Mouse (Mus musculus) spleen, postnatal 14 days (tissue): ENCODE data around the gene Fzd10.

Experiments used
- DNase-seq, 2 experiments: peaks; one replicate each; pipeline ENCODE4 v3.0.0; 2021 to 2022; ENCODE audit warnings: low spot score in 2 of 2

The Fzd10 gene

GRCm38 (mm10) chr5:128601036-128602019 lies 684 bp downstream of the Fzd10 start:
- no peak for DNase-seq

GRCm38 (mm10) chr5:128603693-128604092 lies 3.0 kb downstream of the Fzd10 start:
- no peak for DNase-seq

DNA sequence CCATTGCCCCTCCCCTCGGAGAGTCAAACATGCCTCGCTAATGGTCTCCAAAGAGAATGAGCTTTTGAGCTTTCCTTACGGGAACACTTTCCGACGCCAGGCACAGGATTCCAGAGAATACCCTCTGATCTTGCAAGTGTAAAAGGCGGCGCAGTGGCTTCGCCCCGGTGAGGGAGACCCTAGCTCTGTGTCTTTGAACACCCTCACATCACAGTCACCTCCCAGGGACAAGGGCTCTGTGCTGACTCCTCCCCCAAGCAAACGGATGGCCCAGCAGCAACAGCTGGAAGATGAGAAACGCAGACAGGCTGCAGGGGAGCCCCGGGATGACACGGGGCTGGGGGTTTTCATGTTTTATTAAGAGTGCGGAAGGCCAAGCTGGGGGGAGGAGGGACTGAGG lies 6.0 kb downstream of the Fzd10 start:
- no peak for DNase-seq

DNA sequence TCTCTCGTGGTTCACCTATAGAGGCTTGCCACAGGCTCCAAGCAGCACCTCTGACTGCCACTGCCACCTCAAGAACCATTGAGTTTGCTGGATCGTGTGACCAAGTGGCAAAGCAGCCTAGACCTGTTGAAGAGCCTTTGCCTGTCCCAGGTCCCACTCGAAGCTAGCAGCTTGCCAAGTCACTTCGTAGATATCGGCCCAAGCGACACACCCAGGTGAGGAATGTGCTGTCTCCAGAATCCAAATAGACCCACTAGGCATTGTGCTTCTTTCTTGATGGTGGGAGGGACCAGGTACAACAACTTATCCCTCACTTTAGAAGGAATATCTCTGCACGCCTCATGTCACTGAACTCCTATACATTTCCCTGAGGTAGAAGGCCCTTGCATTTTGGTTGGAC lies 8.4 kb downstream of the Fzd10 start:
- DNase-seq: no peak

DNA sequence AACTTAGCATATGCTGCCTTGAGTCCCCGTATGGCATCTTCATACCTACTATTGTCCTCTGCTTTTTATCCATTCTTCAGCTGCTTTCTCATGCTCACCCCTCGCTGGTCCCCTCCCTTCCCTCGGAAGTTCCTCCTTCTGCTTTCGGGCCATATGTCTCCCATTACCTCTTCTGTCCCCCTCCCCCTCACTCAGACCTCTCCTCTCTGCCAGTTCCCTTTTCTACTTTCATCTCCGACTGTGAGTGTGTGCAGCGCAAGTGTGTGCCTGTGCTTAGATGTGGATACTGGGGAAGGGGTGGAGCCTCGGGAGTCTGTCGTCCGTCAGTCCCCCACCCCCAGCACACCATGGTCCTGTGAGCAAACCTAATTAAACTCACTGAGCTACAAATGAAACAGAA lies 17.0 kb downstream of the Fzd10 start:
- no peak for DNase-seq

DNA sequence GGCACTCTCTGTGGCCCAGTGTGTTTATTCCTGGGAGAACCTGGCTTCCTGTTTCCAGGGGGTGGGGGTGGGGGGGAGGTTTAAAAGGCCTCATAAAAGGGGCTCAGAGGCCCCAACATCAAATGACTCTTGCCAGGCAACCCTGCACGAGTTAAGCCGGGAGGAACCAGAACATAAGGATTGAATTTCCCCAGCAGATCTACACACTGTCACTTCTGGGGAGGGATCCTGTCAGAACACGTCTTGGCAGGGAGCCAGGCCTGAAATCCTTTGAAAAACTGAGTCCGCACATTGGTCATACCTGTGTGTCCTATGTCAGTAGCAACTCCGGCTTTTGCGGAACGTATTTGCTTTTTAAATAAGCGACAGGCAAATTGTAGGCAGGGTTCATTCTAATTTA lies 19.3 kb downstream of the Fzd10 start:
- no peak for DNase-seq

GRCm38 (mm10) chr5:128620408-128620807 lies 19.8 kb downstream of the Fzd10 start:
- no peak for DNase-seq

GRCm38 (mm10) chr5:128627763-128628162 lies 27.1 kb downstream of the Fzd10 start:
- no peak for DNase-seq

DNA sequence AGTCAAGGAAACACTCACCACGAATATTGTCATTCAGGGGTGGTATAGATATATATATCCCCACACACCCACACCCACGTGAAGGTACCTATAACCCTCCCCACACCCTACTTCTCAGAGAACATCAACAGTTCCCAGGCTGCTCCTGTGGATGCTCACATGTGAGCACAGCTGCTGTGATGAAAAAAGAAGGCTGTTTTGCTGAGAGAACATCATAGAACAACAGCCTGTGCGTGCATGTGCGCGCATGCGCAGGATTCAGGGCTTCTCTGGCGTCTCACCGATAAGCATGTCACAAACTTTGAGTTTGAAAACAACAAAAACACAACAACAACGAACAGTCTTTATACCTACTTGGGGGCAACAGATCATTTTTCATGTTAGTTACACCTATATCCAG lies 36.0 kb downstream of the Fzd10 start:
- DNase-seq: no peak

GRCm38 (mm10) chr5:128637071-128638015 lies 36.7 kb downstream of the Fzd10 start:
- no peak for DNase-seq

DNA sequence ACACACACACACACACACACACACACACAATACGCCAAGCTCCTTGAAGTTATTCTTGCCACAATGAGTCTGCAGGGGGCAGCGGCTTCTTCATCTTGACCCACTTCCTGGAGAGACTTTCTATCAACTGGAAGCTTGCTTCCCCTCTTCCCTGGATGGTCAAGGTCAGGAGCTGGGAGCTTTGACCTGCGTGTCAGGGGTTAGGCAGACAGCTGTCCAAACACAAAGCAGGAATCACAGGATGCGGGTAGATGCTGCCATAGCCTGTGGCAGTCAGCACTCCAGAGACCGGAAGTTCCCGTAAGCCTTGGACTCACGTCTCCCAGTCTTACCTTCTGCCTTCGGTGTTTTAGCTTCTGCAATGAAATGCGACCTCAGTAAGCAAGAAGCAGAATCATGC lies 38.1 kb downstream of the Fzd10 start:
- no peak for DNase-seq

DNA sequence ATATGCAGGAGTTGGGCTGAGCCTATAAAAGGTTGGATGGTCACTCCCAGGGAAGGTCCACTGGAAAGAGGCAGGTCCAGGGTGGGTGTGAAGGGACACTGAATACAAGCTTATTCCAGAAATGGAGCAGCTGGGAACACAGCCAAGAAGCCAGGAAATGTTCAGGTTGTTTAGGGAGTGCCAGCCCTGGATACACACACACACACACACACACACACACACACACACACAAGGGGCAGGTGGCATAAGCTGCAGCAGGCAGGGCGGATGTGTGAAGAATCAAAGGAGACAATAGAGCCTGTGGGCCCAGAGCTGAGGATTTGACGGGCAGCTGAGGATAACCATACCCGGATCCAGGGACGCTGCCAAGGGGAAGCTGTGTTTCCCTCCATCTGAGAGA lies 42.4 kb downstream of the Fzd10 start:
- no peak for DNase-seq

GRCm38 (mm10) chr5:128645720-128646119 lies 45.1 kb downstream of the Fzd10 start:
- DNase-seq: no peak

DNA sequence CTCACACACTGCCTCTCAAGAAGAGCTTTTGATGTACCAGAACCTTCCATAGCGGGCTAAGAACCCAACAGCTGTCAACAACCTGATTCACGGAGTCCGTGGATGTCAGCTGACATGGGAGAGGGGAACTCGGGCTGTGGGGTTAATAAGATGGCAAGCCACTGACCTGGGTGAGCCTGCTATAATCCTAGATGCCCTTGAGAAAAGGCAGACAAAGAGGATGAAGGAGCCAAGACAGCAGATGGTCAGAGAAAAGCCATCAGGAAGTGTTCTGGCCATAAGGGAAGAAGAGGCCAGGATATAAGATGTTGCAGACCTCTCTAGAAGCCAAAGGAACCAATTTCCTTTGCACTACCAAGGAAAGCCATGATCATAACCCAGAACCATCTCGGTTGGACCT lies 45.6 kb downstream of the Fzd10 start:
- no peak for DNase-seq

DNA sequence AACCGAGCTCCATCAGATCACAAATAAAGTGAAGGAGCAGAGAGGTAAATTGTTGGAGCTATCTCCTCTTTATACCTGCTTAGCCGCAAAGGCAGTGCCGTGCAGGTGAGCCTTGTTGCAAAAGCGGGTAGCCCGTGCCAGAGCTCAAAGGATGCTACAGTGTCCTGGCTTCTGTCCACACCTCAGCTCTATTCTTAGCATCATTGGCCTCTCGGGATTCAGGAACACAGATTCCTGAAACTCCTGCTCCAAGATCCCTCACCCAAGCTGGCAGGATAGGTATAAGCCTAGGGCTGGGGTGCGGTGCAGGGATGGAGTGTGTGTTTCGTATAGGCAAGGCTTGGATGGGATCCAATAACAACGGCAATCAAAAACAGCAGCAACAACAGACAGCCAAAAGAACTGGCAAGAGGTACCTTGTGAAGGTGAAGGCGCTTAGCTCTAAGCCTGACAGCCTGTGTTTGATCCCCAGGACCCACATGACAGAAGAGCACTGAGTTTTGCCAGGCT lies 46.6 kb downstream of the Fzd10 start:
- DNase-seq: no peak

DNA sequence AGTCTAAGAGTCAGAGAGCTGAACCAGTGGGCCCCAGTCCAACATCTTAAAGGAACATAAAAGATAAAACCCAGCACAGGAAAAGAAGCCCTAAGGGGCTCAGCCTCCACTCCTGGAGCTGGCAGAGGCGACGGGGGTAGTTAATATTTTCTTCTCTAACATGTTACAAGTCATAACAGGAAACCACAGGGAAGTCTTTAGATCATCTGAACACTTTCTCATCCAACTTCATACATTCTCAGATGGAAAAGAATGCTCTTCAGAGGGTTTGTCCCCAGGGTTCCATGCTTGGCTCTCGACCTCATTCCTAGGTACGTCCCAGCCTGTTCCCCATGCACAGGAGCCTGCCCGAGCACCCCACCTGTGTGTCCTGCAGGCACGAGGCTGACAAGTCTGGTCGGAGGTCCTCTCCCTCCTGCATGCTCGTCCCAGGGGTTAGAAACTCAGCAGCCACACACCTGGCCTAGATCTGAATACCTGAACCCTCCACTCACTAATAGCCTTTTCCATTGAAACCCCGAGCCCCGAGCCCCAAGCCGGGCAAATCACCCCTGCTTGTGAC lies 48.8 kb downstream of the Fzd10 start:
- DNase-seq: no peak
